Mouse (Mus musculus): ENCODE measurements around the gene Ddn. TPM values are rescaled to one million over a fixed set of nuclear protein-coding genes. Genes with fewer than 3 reads are reported as not detected.

Gene Ddn
- polyA plus RNA-seq, 1 experiment from 2014 or later: 0.54 TPM

- Histone ChIP-seq H3K4me1 (no peaks in the 10 kb centered on the region), H3K9me3 (replicated peaks) (no peaks in the 10 kb centered on the region), H3K4me3 (no peak overlapping the region), H3K36me3 (peaks cover 100% of the 10 kb centered on the region), H3K27ac (replicated peaks) (no peak overlapping the region), H3K27me3 (ENCODE audit: low read depth, poor library complexity, severe bottlenecking) (no peaks in the 10 kb centered on the region)
- no peak for DNase-seq (ENCODE audit: low spot score)
- WGBS: 96% methylated on average over 30 of the region's 30 CpGs
Observed at GRCm38 (mm10) chr15:98839671-98840585, 30.6 kb upstream of the Ddn start.

- Histone ChIP-seq H3K4me1 (no peaks in the 10 kb centered on the region), H3K4me3 (no peak overlapping the region), H3K27ac (replicated peaks) (no peak overlapping the region), H3K27me3 (ENCODE audit: low read depth, poor library complexity, severe bottlenecking) (no peaks in the 10 kb centered on the region), H3K9me3 (replicated peaks) (no peaks in the 10 kb centered on the region), H3K36me3 (peaks cover 100% of the 10 kb centered on the region)
- 95% methylated on average over 14 of the region's 14 CpGs for WGBS
- no peak for DNase-seq (ENCODE audit: low spot score)
Observed at GRCm38 (mm10) chr15:98839161-98839560, 29.9 kb upstream of the Ddn start.

GRCm38 (mm10) chr15:98837743-98838103, 28.4 kb upstream of the Ddn start:
- Histone ChIP-seq H3K27me3 (ENCODE audit: low read depth, poor library complexity, severe bottlenecking) (no peaks in the 10 kb centered on the region), H3K4me3 (no peak overlapping the region), H3K9me3 (replicated peaks) (no peaks in the 10 kb centered on the region), H3K27ac (replicated peaks) (no peak overlapping the region), H3K36me3 (peaks cover 100% of the 10 kb centered on the region), H3K4me1 (peaks cover 5% of the 10 kb centered on the region)
- WGBS: 78% methylated on average over 4 of the region's 4 CpGs
- DNase-seq (ENCODE audit: low spot score): no peak

- Histone ChIP-seq H3K27me3 (ENCODE audit: low read depth, poor library complexity, severe bottlenecking) (no peaks in the 10 kb centered on the region), H3K27ac (replicated peaks) (no peak overlapping the region), H3K9me3 (replicated peaks) (no peaks in the 10 kb centered on the region), H3K36me3 (peaks cover 97% of the 10 kb centered on the region), H3K4me3 (no peak overlapping the region), H3K4me1 (peaks cover 7% of the 10 kb centered on the region)
- 95% methylated on average over 21 of the region's 21 CpGs for WGBS
- DNase-seq (ENCODE audit: low spot score): no peak
Observed at GRCm38 (mm10) chr15:98837006-98837742, 27.9 kb upstream of the Ddn start.

GRCm38 (mm10) chr15:98835291-98835690, 26.0 kb upstream of the Ddn start:
- 95% methylated on average over 14 of the region's 14 CpGs for WGBS

GRCm38 (mm10) chr15:98834059-98834458, 24.8 kb upstream of the Ddn start:
- Histone ChIP-seq H3K36me3 (peaks cover 69% of the 10 kb centered on the region), H3K27me3 (ENCODE audit: low read depth, poor library complexity, severe bottlenecking) (no peaks in the 10 kb centered on the region), H3K9me3 (replicated peaks) (no peaks in the 10 kb centered on the region), H3K4me3 (no peak overlapping the region), H3K27ac (replicated peaks) (no peak overlapping the region), H3K4me1 (peaks cover 33% of the 10 kb centered on the region)
- WGBS: 87% methylated on average over 13 of the region's 13 CpGs
- DNase-seq (ENCODE audit: low spot score): no peak

More at GRCm38 (mm10) chr15:98835291-98835690, 26.0 kb upstream of the Ddn start:
- DNase-seq (ENCODE audit: low spot score): no peak
- peaks cover 21% of the 10 kb centered on the region for H3K4me1 ChIP-seq
- H3K4me3 ChIP-seq: no peak overlapping the region
- H3K9me3 ChIP-seq (replicated peaks): no peaks in the 10 kb centered on the region
- no peaks in the 10 kb centered on the region for H3K27me3 ChIP-seq (ENCODE audit: low read depth, poor library complexity, severe bottlenecking)
- peaks cover 78% of the 10 kb centered on the region for H3K36me3 ChIP-seq
- H3K27ac ChIP-seq (replicated peaks): no peak overlapping the region

GRCm38 (mm10) chr15:98833281-98833680, 24.0 kb upstream of the Ddn start:
- no peaks in the 10 kb centered on the region for H3K9me3 ChIP-seq (replicated peaks)
- H3K4me3 ChIP-seq: no peak overlapping the region
- no peaks in the 10 kb centered on the region for H3K27me3 ChIP-seq (ENCODE audit: low read depth, poor library complexity, severe bottlenecking)
- 92% methylated on average over 11 of the region's 11 CpGs for WGBS
- H3K4me1 ChIP-seq: peaks cover 34% of the 10 kb centered on the region
- H3K27ac ChIP-seq (replicated peaks): no peak overlapping the region
- H3K36me3 ChIP-seq: peaks cover 63% of the 10 kb centered on the region
- no peak for DNase-seq (ENCODE audit: low spot score)

- 68% methylated on average over 12 of the region's 12 CpGs for WGBS
- no peak for DNase-seq (ENCODE audit: low spot score)
- peak overlapping the region; percentile 80; the same call in 1 of the 2 replicates for H3K4me3 ChIP-seq
- H3K36me3 ChIP-seq: peaks cover 59% of the 10 kb centered on the region
- peaks cover 34% of the 10 kb centered on the region for H3K4me1 ChIP-seq
- H3K27ac ChIP-seq (replicated peaks): no peak overlapping the region
- no peaks in the 10 kb centered on the region for H3K9me3 ChIP-seq (replicated peaks)
- H3K27me3 ChIP-seq (ENCODE audit: low read depth, poor library complexity, severe bottlenecking): no peaks in the 10 kb centered on the region
Observed at GRCm38 (mm10) chr15:98832161-98833058, 23.1 kb upstream of the Ddn start.

GRCm38 (mm10) chr15:98831684-98832035, 22.4 kb upstream of the Ddn start:
- H3K9me3 ChIP-seq (replicated peaks): no peaks in the 10 kb centered on the region
- WGBS: 22% methylated on average over 9 of the region's 9 CpGs
- H3K4me1 ChIP-seq: peaks cover 34% of the 10 kb centered on the region
- no peaks in the 10 kb centered on the region for H3K27me3 ChIP-seq (ENCODE audit: low read depth, poor library complexity, severe bottlenecking)
- DNase-seq (ENCODE audit: low spot score): no peak
- H3K27ac ChIP-seq (replicated peaks): peak overlapping the region; percentile 91
- peak overlapping the region; percentile 80 for H3K4me3 ChIP-seq
- peaks cover 51% of the 10 kb centered on the region for H3K36me3 ChIP-seq

- peaks cover 34% of the 10 kb centered on the region for H3K4me1 ChIP-seq
- H3K27ac ChIP-seq (replicated peaks): peak within 1 kb of the TSS; percentile 91
- H3K9me3 ChIP-seq (replicated peaks): no peaks in the 10 kb centered on the region
- under 1% methylated on average over 66 of the region's 66 CpGs for WGBS
- H3K27me3 ChIP-seq (ENCODE audit: low read depth, poor library complexity, severe bottlenecking): no peaks in the 10 kb centered on the region
- H3K36me3 ChIP-seq: peaks cover 45% of the 10 kb centered on the region
- DNase-seq (ENCODE audit: low spot score): peak; percentile 97
- H3K4me3 ChIP-seq: peak within 1 kb of the TSS; percentile 80
Observed at GRCm38 (mm10) chr15:98830736-98831683, 21.7 kb upstream of the Ddn start, which contains the start of gene Prkag1. Prkag1 (minus strand) TSS chr15:98831521.

- no peak overlapping the region for H3K4me3 ChIP-seq
- H3K36me3 ChIP-seq: peaks cover 42% of the 10 kb centered on the region
- H3K27me3 ChIP-seq (ENCODE audit: low read depth, poor library complexity, severe bottlenecking): no peaks in the 10 kb centered on the region
- 92% methylated on average over 7 of the region's 7 CpGs for WGBS
- peaks cover 27% of the 10 kb centered on the region for H3K4me1 ChIP-seq
- H3K9me3 ChIP-seq (replicated peaks): no peaks in the 10 kb centered on the region
- no peak overlapping the region for H3K27ac ChIP-seq (replicated peaks)
- DNase-seq (ENCODE audit: low spot score): no peak
Observed at GRCm38 (mm10) chr15:98827611-98828011, 18.3 kb upstream of the Ddn start.
